Comparison of ENCODE assay signal across 8 mouse cellular contexts in genomic region chr17:72837824-72838474, GRCm38 (mm10). TPM values are rescaled to one million over a fixed set of nuclear protein-coding genes. Genes with fewer than 3 reads are reported as not detected.
DNase-seq lines count a peak whose midpoint lies in the region; ATAC-seq and TF ChIP-seq lines count a peak whose summit lies in the region.

No protein-coding gene starts in this region.

- peak overlapping the region; percentile 100 for H3K4me3 ChIP-seq in gastrocnemius, adult 2 months
- H3K4me3 ChIP-seq in C2C12 (ENCODE audit: insufficient read depth, poor library complexity, severe bottlenecking), result peak overlapping the region; percentile 76
- H3K4me3 ChIP-seq in forebrain, embryonic 11.5 days (ENCODE audit: low read depth, low read length), result peak overlapping the region; percentile 88
- peak overlapping the region; percentile 95 for H3K4me3 ChIP-seq in kidney, postnatal 0 days (replicated peaks; ENCODE audit: low read depth, low read length)
- H3K4me3 ChIP-seq in olfactory bulb, adult 2 months (ENCODE audit: insufficient read depth, low read depth, low read length), result peak overlapping the region; percentile 95

- TF ChIP-seq POLR2A in olfactory bulb, adult 2 months (IDR thresholded peaks at IDR 0.05; ENCODE audit: insufficient read depth, low read depth, low read length), result no peak

- no peaks in the 10 kb centered on the region for H3K79me3 ChIP-seq in C2C12 (ENCODE audit: low read depth)

- H3K27me3 ChIP-seq in C2C12 (ENCODE audit: control insufficient read depth, insufficient read depth, insufficient read length), result no peaks in the 10 kb centered on the region
- no peaks in the 10 kb centered on the region for H3K27me3 ChIP-seq in forebrain, embryonic 11.5 days (ENCODE audit: control insufficient read depth, insufficient read depth, low read length)
- H3K27me3 ChIP-seq in kidney, postnatal 0 days (ENCODE audit: insufficient read depth, low read length), result no peaks in the 10 kb centered on the region

- peak overlapping the region; percentile 100 for H3K27ac ChIP-seq in gastrocnemius, adult 2 months
- H3K27ac ChIP-seq in forebrain, embryonic 11.5 days (ENCODE audit: low read depth, low read length), result no peak overlapping the region
- peak overlapping the region; percentile 97 for H3K27ac ChIP-seq in kidney, postnatal 0 days
- H3K27ac ChIP-seq in olfactory bulb, adult 2 months (ENCODE audit: insufficient read depth, low read depth, low read length), result peak overlapping the region; percentile 38; the same call in 1 of the 2 replicates

- no peak overlapping the region for H3ac ChIP-seq in C2C12 (ENCODE audit: control insufficient read depth, insufficient read length, low read depth)

- 23% methylated on average over 8 of the region's 8 CpGs for WGBS in forebrain, embryonic 11.5 days
- WGBS in kidney, postnatal 0 days, result 17% methylated on average over 8 of the region's 8 CpGs
- WGBS in olfactory bulb, adult 2 months, result 11% methylated on average over 8 of the region's 8 CpGs

- no peaks in the 10 kb centered on the region for H3K4me1 ChIP-seq in forebrain, embryonic 11.5 days (replicated peaks; ENCODE audit: control insufficient read depth, insufficient read depth, low read length)
- 0 out of 2 replicates have a peak, but pooled peaks cover 5% of the 10 kb centered on the region for H3K4me1 ChIP-seq in kidney, postnatal 0 days (replicated peaks; ENCODE audit: insufficient read depth, low read length)
- peaks cover 2% of the 10 kb centered on the region; the same call in 1 of the 2 replicates for H3K4me1 ChIP-seq in olfactory bulb, adult 2 months (ENCODE audit: control insufficient read depth, insufficient read depth, low read length)

- no peak for ATAC-seq in forebrain, embryonic 11.5 days (replicated peaks; ENCODE audit: low FRiP score)
- no peak for ATAC-seq in kidney, postnatal 0 days (replicated peaks; ENCODE audit: low FRiP score, low read depth)

- peak overlapping the region; percentile 80 for H3K4me2 ChIP-seq in forebrain, embryonic 11.5 days (ENCODE audit: low read depth, low read length, severe bottlenecking)
- H3K4me2 ChIP-seq in kidney, postnatal 0 days (ENCODE audit: low read length), result peak overlapping the region; percentile 73

- DNase-seq in gastrocnemius, adult 2 months, result no peak
- no peak for DNase-seq in gastrocnemius, postnatal 4 days (ENCODE audit: low spot score in 2 of 2)
- no peak for DNase-seq in forebrain, embryonic 11.5 days (ENCODE audit: low spot score)
- DNase-seq in kidney, postnatal 0 days (ENCODE audit: low spot score), result peak; percentile 23
- DNase-seq in adrenal gland, adult 18-20 months (ENCODE audit: low spot score in 2 of 2), result no peak
- no peak for DNase-seq in spleen, adult 18-20 months

- intact Hi-C loops in gastrocnemius, adult 2 months (cut with DNase I), result no loop called here

- no peaks in the 10 kb centered on the region for H3K36me3 ChIP-seq in C2C12 (ENCODE audit: control insufficient read depth, insufficient read depth)
- H3K36me3 ChIP-seq in forebrain, embryonic 11.5 days (ENCODE audit: control insufficient read depth, insufficient read depth, low read length), result no peaks in the 10 kb centered on the region
- 0 out of 2 replicates have a peak, but pooled peaks cover 4% of the 10 kb centered on the region for H3K36me3 ChIP-seq in kidney, postnatal 0 days (ENCODE audit: insufficient read depth, low read length)

- H3K9ac ChIP-seq in forebrain, embryonic 11.5 days (ENCODE audit: low read length), result peak overlapping the region; percentile 87
- peak overlapping the region; percentile 87; the same call in 1 of the 2 replicates for H3K9ac ChIP-seq in kidney, postnatal 0 days (ENCODE audit: low read depth, low read length)

- no peaks in the 10 kb centered on the region for H3K9me3 ChIP-seq in forebrain, embryonic 11.5 days (ENCODE audit: control insufficient read depth, low read length)
- no peaks in the 10 kb centered on the region for H3K9me3 ChIP-seq in kidney, postnatal 0 days (replicated peaks; ENCODE audit: low read length)

- peak; percentile 24; the same call in 1 of the 2 replicates for TF ChIP-seq CTCF in gastrocnemius, adult 2 months (IDR thresholded peaks at IDR 0.05)
- TF ChIP-seq CTCF in C2C12 (IDR thresholded peaks at IDR 0.05; ENCODE audit: control insufficient read depth, insufficient read depth, insufficient read length), result no peak
- no peak for TF ChIP-seq CTCF in kidney, postnatal 0 days (IDR thresholded peaks at IDR 0.05; ENCODE audit: low read depth)
- no peak for TF ChIP-seq CTCF in olfactory bulb, adult 2 months (IDR thresholded peaks at IDR 0.05; ENCODE audit: insufficient read depth, low read depth, low read length)

- peaks cover 19% of the 10 kb centered on the region for H3K79me2 ChIP-seq in C2C12 (ENCODE audit: control insufficient read depth, insufficient read depth)

TF ChIP-seq in C2C12, 6 proteins besides CTCF, POLR2A, EP300 and RAD21:
- no peak for TF ChIP-seq MYOD1 (IDR thresholded peaks at IDR 0.05; ENCODE audit: control insufficient read depth, insufficient read length, low read depth)
- no peak for TF ChIP-seq MAX (IDR thresholded peaks at IDR 0.05)
- TF ChIP-seq USF1 (IDR thresholded peaks at IDR 0.05; ENCODE audit: low read depth), result no peak
- no peak for TF ChIP-seq FOSL1 (IDR thresholded peaks at IDR 0.05; ENCODE audit: insufficient read depth, low read length, poor library complexity, severe bottlenecking)
- TF ChIP-seq MYOG (IDR thresholded peaks at IDR 0.05; ENCODE audit: control insufficient read depth, extremely low read depth, insufficient read length), result no peak
- no peak for TF ChIP-seq CEBPB (IDR thresholded peaks at IDR 0.05; ENCODE audit: low read depth)
TF ChIP-seq in C2C12: peak in this region for 0.

RNA-seq across cellular contexts. Expression of gene Ypel5, which starts 1.7 kb away (rescaled TPM):
- total RNA-seq in gastrocnemius, adult 2 months (2021), result 10 to 100 TPM; 25.0 to 28.9 TPM
- total RNA-seq in gastrocnemius, postnatal 4 days (2021), result 10 to 100 TPM; 30.8 to 37.3 TPM
- polyA plus RNA-seq in C2C12 (2012; fragmentation: generic; extraction: Trizol), result 10.1 TPM
- polyA plus RNA-seq in forebrain, embryonic 11.5 days (2014; fragmentation: Nextera tagmentation; extraction: Ambion mirVana), result 45.3 and 46.1 TPM in 2 replicates
- 63.1 and 66.7 TPM in 2 replicates for polyA plus RNA-seq in kidney, postnatal 0 days (2015; fragmentation: Nextera tagmentation; extraction: Ambion mirVana)
- not detected in 2 replicates for polyA plus RNA-seq in olfactory bulb, adult 2 months (2012; ENCODE audit: insufficient read depth, insufficient read length, low replicate concordance, missing spikeins)
- total RNA-seq in adrenal gland, adult 18-20 months (2021), result 10 to 100 TPM; 58.2 to 64.8 TPM
